In the genomic region with DNA sequence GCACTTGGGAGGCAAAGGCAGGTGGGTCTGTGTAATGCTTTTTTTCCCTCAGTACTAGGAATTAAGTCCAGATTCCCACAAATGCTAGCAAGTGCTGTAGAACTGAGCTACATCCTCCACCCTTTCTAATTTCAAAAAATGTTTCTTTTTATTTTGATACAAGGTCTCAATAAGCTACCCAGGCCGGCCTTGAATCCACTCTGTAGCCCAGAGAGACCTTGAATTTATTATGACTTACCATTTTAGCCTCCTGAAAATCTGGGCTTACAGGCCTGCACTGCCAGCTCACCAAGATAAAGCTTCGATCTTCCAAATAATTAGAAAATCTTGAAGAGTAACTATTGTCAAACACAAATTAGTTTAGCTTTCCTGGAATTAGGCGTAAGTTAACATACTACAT, we compare ENCODE assay signal across 24 mouse cellular contexts. TPM values are rescaled to one million over a fixed set of nuclear protein-coding genes. Genes with fewer than 3 reads are reported as not detected.
A peak's percentile ranks its signal among the peaks of the same experiment; 100 is the strongest.
DNase-seq lines count a peak whose midpoint lies in the region; ATAC-seq lines count a peak whose summit lies in the region.
"Had no signal": no experiment of that assay in that cellular context is flagged by ENCODE, and none has a peak within 500 bp of the region (broad histone marks: within the 10 kb centered on the region; RNA-seq: fewer than 3 reads in every experiment).

No protein-coding gene starts in this region.

- H3K27me3 ChIP-seq in heart, embryonic 11.5 days (ENCODE audit: control insufficient read depth, insufficient read depth, low read length), result no peaks in the 10 kb centered on the region
- H3K27me3 ChIP-seq in limb, embryonic 10.5 days (ENCODE audit: low read depth, poor library complexity, severe bottlenecking), result no peaks in the 10 kb centered on the region
- H3K27me3 ChIP-seq: forebrain, embryonic 13.5 days; heart, embryonic 12.5 days; heart, embryonic 15.5 days; hindbrain, embryonic 13.5 days had no signal

- no peak overlapping the region for H3K4me2 ChIP-seq in heart, embryonic 11.5 days
- H3K4me2 ChIP-seq: forebrain, embryonic 13.5 days; heart, embryonic 12.5 days; heart, embryonic 15.5 days; hindbrain, embryonic 13.5 days had no signal

- no peaks in the 10 kb centered on the region for H3K36me3 ChIP-seq in heart, embryonic 11.5 days (ENCODE audit: control insufficient read depth, insufficient read depth, low read length)
- H3K36me3 ChIP-seq in limb, embryonic 10.5 days, result no peaks in the 10 kb centered on the region
- H3K36me3 ChIP-seq: heart, embryonic 12.5 days; heart, embryonic 15.5 days had no signal

- ATAC-seq in heart, embryonic 11.5 days (replicated peaks; ENCODE audit: insufficient number of reproducible peaks, low FRiP score, low TSS enrichment), result no peak
- ATAC-seq: activated CD4-positive, CD25-positive, alpha-beta regulatory T cell, adult 4 months; forebrain, embryonic 13.5 days; forebrain, embryonic 16.5 days; intestine, postnatal 0 days had no signal

- 83% methylated on average over 3 of the region's 3 CpGs for WGBS in heart, embryonic 11.5 days (ENCODE audit: insufficient replicate concordance)
- WGBS in limb, embryonic 10.5 days, result 92% methylated on average over 3 of the region's 3 CpGs

- no peaks in the 10 kb centered on the region for H3K4me1 ChIP-seq in heart, embryonic 11.5 days (ENCODE audit: control insufficient read depth, insufficient read depth, low read length)
- peaks cover 4% of the 10 kb centered on the region for H3K4me1 ChIP-seq in limb, embryonic 10.5 days
- H3K4me1 ChIP-seq: forebrain, embryonic 10.5 days; forebrain, embryonic 13.5 days; hindbrain, embryonic 10.5 days; hindbrain, embryonic 13.5 days had no signal

- H3K27ac ChIP-seq in heart, embryonic 11.5 days (ENCODE audit: low read depth, low read length), result no peak overlapping the region
- no peak overlapping the region for H3K27ac ChIP-seq in limb, embryonic 10.5 days
- H3K27ac ChIP-seq: forebrain, embryonic 10.5 days; forebrain, embryonic 13.5 days; heart, embryonic 15.5 days; hindbrain, embryonic 10.5 days; hindbrain, embryonic 13.5 days had no signal

- H3K4me3 ChIP-seq in heart, embryonic 11.5 days (ENCODE audit: low read depth, low read length), result no peak overlapping the region
- H3K4me3 ChIP-seq in limb, embryonic 10.5 days, result no peak overlapping the region
- H3K4me3 ChIP-seq: forebrain, embryonic 10.5 days; forebrain, embryonic 13.5 days; heart, embryonic 12.5 days; heart, embryonic 15.5 days; hindbrain, embryonic 10.5 days; hindbrain, embryonic 13.5 days had no signal

- H3K9ac ChIP-seq in heart, embryonic 11.5 days (ENCODE audit: low read depth, low read length), result no peak overlapping the region
- H3K9ac ChIP-seq: forebrain, embryonic 13.5 days; heart, embryonic 12.5 days; heart, embryonic 15.5 days; hindbrain, embryonic 13.5 days had no signal

- no peaks in the 10 kb centered on the region for H3K9me3 ChIP-seq in heart, embryonic 11.5 days (replicated peaks; ENCODE audit: control insufficient read depth, low read length)
- H3K9me3 ChIP-seq in limb, embryonic 10.5 days (replicated peaks), result no peaks in the 10 kb centered on the region
- H3K9me3 ChIP-seq: forebrain, embryonic 10.5 days; forebrain, embryonic 13.5 days; heart, embryonic 12.5 days; heart, embryonic 15.5 days; hindbrain, embryonic 10.5 days; hindbrain, embryonic 13.5 days had no signal

- peak; percentile 60 to 79 for DNase-seq in adrenal gland, adult (ENCODE audit: inconsistent age in 2 of 2, low spot score in 1 of 2)
- no peak for DNase-seq in adrenal gland, postnatal 4 days (ENCODE audit: low spot score in 2 of 2)
- DNase-seq in heart, adult 11 months, result peak; percentile 31
- DNase-seq in adrenal gland, postnatal 10 days, result peak; percentile 32
- peak; percentile 34 for DNase-seq in testis, postnatal 10 days (ENCODE audit: low spot score)
- DNase-seq in limb, embryonic 10.5 days (ENCODE audit: low spot score), result no peak
- no peak for DNase-seq in layer of hippocampus, postnatal 14 days (ENCODE audit: low spot score in 2 of 2)
- DNase-seq: cerebellum, adult 18-20 months; cerebellum, adult 9-10 months; cerebellum, postnatal 14 days; gastrocnemius, postnatal 10 days; gastrocnemius, postnatal 36 days; heart, postnatal 10 days; heart, postnatal 36 days had no signal

RNA-seq across cellular contexts. Expression of gene Rufy3, which starts 39.2 kb away (rescaled TPM):
- 10 to 100 TPM; 48.8 to 49.6 TPM for total RNA-seq in adrenal gland, postnatal 4 days (2021)
- 13.0 and 15.0 TPM in 2 replicates for polyA plus RNA-seq in heart, embryonic 11.5 days (2014; fragmentation: Nextera tagmentation; extraction: Ambion mirVana)
- 10 to 100 TPM; 20.7 to 32.5 TPM for total RNA-seq in adrenal gland, postnatal 10 days (2021)
- polyA plus RNA-seq in limb, embryonic 10.5 days (2016; fragmentation: Nextera tagmentation; extraction: Ambion mirVana), result 8.1 and 9.6 TPM in 2 replicates
- total RNA-seq in layer of hippocampus, postnatal 14 days (2021), result 100 to 1,000 TPM; 160 to 165 TPM

RNA-seq across cellular contexts. Expression of gene Utp3, which starts 49.8 kb away (rescaled TPM):
- total RNA-seq in adrenal gland, postnatal 4 days (2021), result 10 to 100 TPM; 37.4 to 39.1 TPM
- 52.7 and 55.6 TPM in 2 replicates for polyA plus RNA-seq in heart, embryonic 11.5 days (2014; fragmentation: Nextera tagmentation; extraction: Ambion mirVana)
- total RNA-seq in adrenal gland, postnatal 10 days (2021), result 10 to 100 TPM; 30.5 to 31.9 TPM
- polyA plus RNA-seq in limb, embryonic 10.5 days (2016; fragmentation: Nextera tagmentation; extraction: Ambion mirVana), result 80.2 and 84.7 TPM in 2 replicates
- 10 to 100 TPM; 25.5 to 26.3 TPM for total RNA-seq in layer of hippocampus, postnatal 14 days (2021)

Comparison
In these comparisons a context has a peak if more than half of its experiments do, and no peak if none do; other contexts are left out.
1. DNase-seq: peak in adrenal gland, adult (2 of 2), heart, adult 11 months (single experiment), adrenal gland, postnatal 10 days (single experiment) and testis, postnatal 10 days (single experiment); none in adrenal gland, postnatal 4 days (0 of 2), limb, embryonic 10.5 days (single experiment) and layer of hippocampus, postnatal 14 days (0 of 2).